Mouse (Mus musculus): ENCODE measurements around the gene Cyb5rl. TPM values are rescaled to one million over a fixed set of nuclear protein-coding genes. Genes with fewer than 3 reads are reported as not detected.
A peak's percentile ranks its signal among the peaks of the same experiment; 100 is the strongest.

The Cyb5rl gene
- polyA plus RNA-seq, 1 experiment from 2014 or later, result 5.2 TPM

GRCm38 (mm10) chr4:107127901-107128669 lies 61.3 kb downstream of the Cyb5rl start:
- Histone ChIP-seq H3K27ac (ENCODE audit: low read length) (no peak overlapping the region), H3K9me3 (replicated peaks; ENCODE audit: control insufficient read depth, low read length) (no peaks in the 10 kb centered on the region), H3K4me1 (ENCODE audit: control insufficient read depth, insufficient read depth, low read length) (no peaks in the 10 kb centered on the region), H3K27me3 (ENCODE audit: control insufficient read depth, insufficient read depth, low read length) (0 out of 2 replicates have a peak, but pooled peaks cover 2% of the 10 kb centered on the region), H3K9ac (ENCODE audit: low read length) (no peak overlapping the region), H3K36me3 (ENCODE audit: control insufficient read depth, insufficient read depth) (no peaks in the 10 kb centered on the region), H3K4me3 (ENCODE audit: low read length) (no peak overlapping the region), H3K4me2 (ENCODE audit: low read depth, low read length) (no peak overlapping the region)
- WGBS, result 64% methylated on average over 13 of the region's 13 CpGs
- no peak for ATAC-seq (replicated peaks; ENCODE audit: extremely low read depth, insufficient read depth, low FRiP score)

DNA sequence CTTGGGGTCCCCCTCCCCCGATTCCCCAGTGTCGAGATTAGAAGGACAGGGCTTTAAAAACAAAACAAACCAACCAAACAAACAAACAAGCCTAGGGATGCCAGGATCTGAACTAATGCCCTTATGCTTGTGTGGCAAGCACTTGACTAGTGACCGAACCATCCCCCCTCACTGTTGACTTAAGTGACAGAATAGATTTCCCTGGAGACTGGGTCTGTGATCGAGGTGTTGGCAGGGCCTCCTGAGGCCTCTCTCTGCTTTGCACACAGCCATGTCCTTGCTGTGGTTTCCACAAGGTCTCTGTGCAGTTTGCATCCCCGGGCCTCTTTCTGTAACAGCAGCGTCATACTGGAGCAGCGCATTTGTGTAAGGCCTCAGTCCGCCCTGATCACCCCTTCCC lies 62.6 kb downstream of the Cyb5rl start:
- H3K9me3 ChIP-seq (replicated peaks; ENCODE audit: control insufficient read depth, low read length), result no peaks in the 10 kb centered on the region
- 67% methylated on average over 8 of the region's 8 CpGs for WGBS
- 0 out of 2 replicates have a peak, but pooled peaks cover 2% of the 10 kb centered on the region for H3K27me3 ChIP-seq (ENCODE audit: control insufficient read depth, insufficient read depth, low read length)
- ATAC-seq (replicated peaks; ENCODE audit: extremely low read depth, insufficient read depth, low FRiP score), result no peak
- H3K27ac ChIP-seq (ENCODE audit: low read length), result no peak overlapping the region
- no peak overlapping the region for H3K9ac ChIP-seq (ENCODE audit: low read length)
- no peaks in the 10 kb centered on the region for H3K4me1 ChIP-seq (ENCODE audit: control insufficient read depth, insufficient read depth, low read length)
- H3K4me3 ChIP-seq (ENCODE audit: low read length), result no peak overlapping the region
- H3K4me2 ChIP-seq (ENCODE audit: low read depth, low read length), result no peak overlapping the region
- H3K36me3 ChIP-seq (ENCODE audit: control insufficient read depth, insufficient read depth), result no peaks in the 10 kb centered on the region

DNA sequence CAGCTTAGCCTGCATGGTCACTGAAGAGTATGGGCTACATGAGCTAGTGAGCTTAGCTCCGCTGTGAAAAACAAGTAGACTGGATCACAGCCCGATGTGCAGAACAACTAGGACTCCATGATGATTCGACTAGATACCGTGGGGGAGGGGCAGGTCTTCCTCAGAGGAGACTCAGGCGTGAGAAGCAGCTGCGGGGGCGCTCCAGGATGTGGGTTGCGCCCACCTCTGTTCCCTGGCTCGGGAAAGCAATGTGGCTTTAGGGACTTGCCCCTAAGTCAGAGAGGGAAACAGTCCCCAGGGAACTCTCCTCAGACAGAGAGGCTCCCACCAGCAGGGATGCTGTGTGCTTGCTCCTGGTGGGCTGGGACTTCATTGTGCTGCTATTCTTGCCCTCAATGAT lies 63.7 kb downstream of the Cyb5rl start:
- Histone ChIP-seq H3K4me2 (ENCODE audit: low read depth, low read length) (no peak overlapping the region), H3K36me3 (ENCODE audit: control insufficient read depth, insufficient read depth) (no peaks in the 10 kb centered on the region), H3K9me3 (replicated peaks; ENCODE audit: control insufficient read depth, low read length) (no peaks in the 10 kb centered on the region), H3K27ac (ENCODE audit: low read length) (no peak overlapping the region), H3K27me3 (ENCODE audit: control insufficient read depth, insufficient read depth, low read length) (0 out of 2 replicates have a peak, but pooled peaks cover 2% of the 10 kb centered on the region), H3K9ac (ENCODE audit: low read length) (no peak overlapping the region), H3K4me1 (ENCODE audit: control insufficient read depth, insufficient read depth, low read length) (no peaks in the 10 kb centered on the region), H3K4me3 (ENCODE audit: low read length) (no peak overlapping the region)
- WGBS, result 24% methylated on average over 9 of the region's 9 CpGs
- ATAC-seq (replicated peaks; ENCODE audit: extremely low read depth, insufficient read depth, low FRiP score), result peak; percentile 45; the same call in 1 of the 2 replicates

GRCm38 (mm10) chr4:107134891-107135290 lies 68.1 kb downstream of the Cyb5rl start:
- 75% methylated on average over 3 of the region's 3 CpGs for WGBS
- H3K4me1 ChIP-seq (ENCODE audit: control insufficient read depth, insufficient read depth, low read length), result 0 out of 2 replicates have a peak, but pooled peaks cover 4% of the 10 kb centered on the region
- no peak for ATAC-seq (replicated peaks; ENCODE audit: extremely low read depth, insufficient read depth, low FRiP score)

GRCm38 (mm10) chr4:107135663-107136062 lies 68.9 kb downstream of the Cyb5rl start:
- Histone ChIP-seq H3K9ac (ENCODE audit: low read length) (no peak overlapping the region), H3K4me2 (ENCODE audit: low read depth, low read length) (no peak overlapping the region), H3K36me3 (ENCODE audit: control insufficient read depth, insufficient read depth) (peaks cover 3% of the 10 kb centered on the region; the same call in 1 of the 2 replicates), H3K27me3 (ENCODE audit: control insufficient read depth, insufficient read depth, low read length) (no peaks in the 10 kb centered on the region), H3K27ac (ENCODE audit: low read length) (no peak overlapping the region), H3K9me3 (replicated peaks; ENCODE audit: control insufficient read depth, low read length) (no peaks in the 10 kb centered on the region), H3K4me3 (ENCODE audit: low read length) (no peak overlapping the region), H3K4me1 (ENCODE audit: control insufficient read depth, insufficient read depth, low read length) (0 out of 2 replicates have a peak, but pooled peaks cover 4% of the 10 kb centered on the region)
- 64% methylated on average over 5 of the region's 5 CpGs for WGBS
- ATAC-seq (replicated peaks; ENCODE audit: extremely low read depth, insufficient read depth, low FRiP score), result no peak

More at GRCm38 (mm10) chr4:107134891-107135290, 68.1 kb downstream of the Cyb5rl start:
- Histone ChIP-seq H3K27me3 (ENCODE audit: control insufficient read depth, insufficient read depth, low read length) (no peaks in the 10 kb centered on the region), H3K4me2 (ENCODE audit: low read depth, low read length) (no peak overlapping the region), H3K9ac (ENCODE audit: low read length) (no peak overlapping the region), H3K9me3 (replicated peaks; ENCODE audit: control insufficient read depth, low read length) (no peaks in the 10 kb centered on the region), H3K36me3 (ENCODE audit: control insufficient read depth, insufficient read depth) (peaks cover 3% of the 10 kb centered on the region; the same call in 1 of the 2 replicates), H3K27ac (ENCODE audit: low read length) (no peak overlapping the region), H3K4me3 (ENCODE audit: low read length) (no peak overlapping the region)

DNA sequence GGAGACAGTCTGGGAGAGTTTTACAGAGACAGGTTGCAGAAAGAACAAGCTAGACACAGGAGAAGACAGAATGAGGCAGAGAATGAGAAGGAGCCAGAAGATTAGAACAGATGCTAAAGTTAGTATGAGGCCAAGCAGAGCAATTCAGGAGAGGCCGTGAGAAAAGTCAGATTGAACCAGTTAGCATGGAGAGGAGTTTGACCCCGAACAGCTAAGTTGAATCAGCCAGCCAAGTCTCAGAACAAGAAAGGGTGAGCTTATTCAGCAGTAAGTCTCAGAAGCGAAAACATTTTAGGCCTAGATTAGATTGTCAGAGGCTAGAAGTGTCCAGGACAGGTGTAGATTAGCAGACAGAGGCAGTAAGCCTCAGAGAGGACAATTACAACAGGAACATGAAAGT lies 69.7 kb downstream of the Cyb5rl start:
- Histone ChIP-seq H3K9me3 (replicated peaks; ENCODE audit: control insufficient read depth, low read length) (no peaks in the 10 kb centered on the region), H3K27ac (ENCODE audit: low read length) (no peak overlapping the region), H3K4me2 (ENCODE audit: low read depth, low read length) (no peak overlapping the region), H3K9ac (ENCODE audit: low read length) (no peak overlapping the region), H3K4me1 (ENCODE audit: control insufficient read depth, insufficient read depth, low read length) (0 out of 2 replicates have a peak, but pooled peaks cover 4% of the 10 kb centered on the region), H3K27me3 (ENCODE audit: control insufficient read depth, insufficient read depth, low read length) (no peaks in the 10 kb centered on the region), H3K36me3 (ENCODE audit: control insufficient read depth, insufficient read depth) (peaks cover 3% of the 10 kb centered on the region; the same call in 1 of the 2 replicates), H3K4me3 (ENCODE audit: low read length) (no peak overlapping the region)
- ATAC-seq (replicated peaks; ENCODE audit: extremely low read depth, insufficient read depth, low FRiP score), result 0 out of 2 replicates have a peak, but pooled peaks have one; percentile 37
- 33% methylated on average over 3 of the region's 3 CpGs for WGBS

Other genes starting within 250 kb of the Cyb5rl start
- 51.2 and 52.9 TPM in 2 replicates for gene Ssbp3, start 156.3 kb upstream of the Cyb5rl start, polyA plus RNA-seq (2015; fragmentation: Nextera tagmentation; extraction: Ambion mirVana)
- gene Mrpl37, start 120 bp upstream of the Cyb5rl start, polyA plus RNA-seq (2015; fragmentation: Nextera tagmentation; extraction: Ambion mirVana), result 96.7 and 101 TPM in 2 replicates
- gene Cdcp2, start 29.9 kb downstream of the Cyb5rl start, polyA plus RNA-seq (2015; fragmentation: Nextera tagmentation; extraction: Ambion mirVana), result not detected in 2 replicates
- 338 TPM in 2 replicates for gene Tmem59, start 111.4 kb downstream of the Cyb5rl start, polyA plus RNA-seq (2015; fragmentation: Nextera tagmentation; extraction: Ambion mirVana)
- gene Tceanc2, start 112.1 kb downstream of the Cyb5rl start, polyA plus RNA-seq (2015; fragmentation: Nextera tagmentation; extraction: Ambion mirVana), result 8.5 and 13.5 TPM in 2 replicates
- not detected in 2 replicates for gene Ldlrad1, start 142.2 kb downstream of the Cyb5rl start, polyA plus RNA-seq (2015; fragmentation: Nextera tagmentation; extraction: Ambion mirVana)
- gene Lrrc42, start 186.5 kb downstream of the Cyb5rl start, polyA plus RNA-seq (2015; fragmentation: Nextera tagmentation; extraction: Ambion mirVana), result 40.5 and 48.3 TPM in 2 replicates
- 29.1 and 34.0 TPM in 2 replicates for gene Hspb11, start 186.6 kb downstream of the Cyb5rl start, polyA plus RNA-seq (2015; fragmentation: Nextera tagmentation; extraction: Ambion mirVana)
- 0.35 and 0.91 TPM in 2 replicates for gene Dio1, start 240.2 kb downstream of the Cyb5rl start, polyA plus RNA-seq (2015; fragmentation: Nextera tagmentation; extraction: Ambion mirVana)
- 45.1 and 45.6 TPM in 2 replicates for gene Yipf1, start 247.4 kb downstream of the Cyb5rl start, polyA plus RNA-seq (2015; fragmentation: Nextera tagmentation; extraction: Ambion mirVana)

Data from heart, embryonic 16.5 days (tissue).